Mouse (Mus musculus): ENCODE data around the gene Smyd4. TPM values are rescaled to one million over a fixed set of nuclear protein-coding genes. Genes with fewer than 3 reads are reported as not detected.

The Smyd4 gene
- polyA plus RNA-seq, 1 experiment from 2014 or later, result 6.4 TPM

DNA sequence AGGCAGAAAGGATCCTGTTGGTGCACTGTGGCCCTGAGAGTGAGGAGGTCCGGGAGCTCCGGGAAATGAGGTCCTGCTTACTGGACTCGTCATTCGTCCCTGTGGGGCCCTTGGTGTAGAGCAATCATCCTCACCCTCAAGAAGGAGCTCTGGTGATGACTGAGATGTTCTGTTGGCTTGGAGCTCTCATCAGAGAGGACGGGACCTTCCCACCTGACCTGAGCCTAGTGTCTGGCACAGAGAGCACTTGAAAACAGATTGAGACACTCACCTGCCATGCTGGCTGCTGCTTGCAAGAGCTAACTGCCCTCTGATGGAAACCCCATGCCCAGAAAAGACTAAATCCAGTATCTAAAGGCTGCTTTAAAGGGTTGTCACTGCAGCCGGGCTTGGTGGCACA is 56.6 kb downstream of the Smyd4 start:
- Histone ChIP-seq H3K4me3 (ENCODE audit: low read depth, low read length) (no peak overlapping the region), H3K9me3 (ENCODE audit: low read length) (no peaks in the 10 kb centered on the region), H3K36me3 (ENCODE audit: insufficient read depth, low read length) (no peaks in the 10 kb centered on the region), H3K9ac (replicated peaks; ENCODE audit: low read depth) (no peak overlapping the region), H3K4me2 (replicated peaks; ENCODE audit: low read depth, low read length) (no peak overlapping the region), H3K4me1 (ENCODE audit: insufficient read depth, low read depth, low read length) (0 out of 2 replicates have a peak, but pooled peaks cover 6% of the 10 kb centered on the region), H3K27me3 (replicated peaks; ENCODE audit: insufficient read depth, low read length) (no peaks in the 10 kb centered on the region), H3K27ac (ENCODE audit: low read length) (no peak overlapping the region)
- DNase-seq (ENCODE audit: low spot score) (no peak), ATAC-seq (no peak)
- TF ChIP-seq CTCF (IDR thresholded peaks at IDR 0.05), result no peak
- TF ChIP-seq EP300 (IDR thresholded peaks at IDR 0.05), result no peak
- 87% methylated on average over 6 of the region's 6 CpGs for WGBS

DNA sequence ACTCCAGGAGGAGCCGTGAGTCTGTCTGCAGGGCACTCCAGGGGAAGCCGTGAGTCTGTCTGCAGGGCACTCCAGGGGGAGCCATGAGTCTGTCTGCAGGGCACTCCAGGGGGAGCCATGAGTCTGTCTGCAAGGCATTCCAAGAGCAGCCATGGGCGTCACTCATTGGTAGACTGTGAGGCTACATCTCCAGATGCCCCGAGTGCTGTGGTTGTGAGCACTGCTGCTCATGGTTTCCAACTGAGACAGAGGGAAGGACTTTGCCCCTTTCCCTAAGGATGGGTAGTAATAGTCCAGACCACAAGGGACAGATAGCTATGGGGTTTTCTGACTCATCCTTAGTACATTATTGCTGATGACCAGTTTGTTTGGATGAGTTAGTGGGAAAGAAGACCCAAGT is 57.9 kb downstream of the Smyd4 start:
- 72% methylated on average over 3 of the region's 4 CpGs for WGBS
- TF ChIP-seq EP300 (IDR thresholded peaks at IDR 0.05) (no peak), CTCF (IDR thresholded peaks at IDR 0.05) (no peak)

DNA sequence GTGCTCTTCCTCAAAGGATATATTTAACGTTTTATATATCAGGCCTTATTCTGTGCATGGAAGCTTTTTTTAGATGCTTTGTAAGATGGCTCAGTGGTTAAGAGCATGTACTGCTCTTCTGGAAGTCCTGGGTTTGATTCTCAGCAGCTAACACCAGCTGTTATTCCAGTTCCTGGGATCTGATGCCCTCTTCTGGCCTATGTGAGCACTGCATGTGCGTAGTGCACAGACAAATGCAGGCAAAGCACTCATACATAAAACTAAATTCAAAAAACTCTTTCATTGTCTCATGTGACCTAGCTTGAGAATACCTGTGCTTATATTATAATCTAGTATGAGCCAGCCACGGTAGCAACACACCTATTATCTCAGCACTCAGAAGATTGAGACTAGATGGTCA is 58.6 kb downstream of the Smyd4 start:
- Histone ChIP-seq H3K36me3 (ENCODE audit: insufficient read depth, low read length) (no peaks in the 10 kb centered on the region), H3K9me3 (ENCODE audit: low read length) (no peaks in the 10 kb centered on the region), H3K9ac (replicated peaks; ENCODE audit: low read depth) (no peak overlapping the region), H3K4me2 (replicated peaks; ENCODE audit: low read depth, low read length) (no peak overlapping the region), H3K4me3 (ENCODE audit: low read depth, low read length) (no peak overlapping the region), H3K27me3 (replicated peaks; ENCODE audit: insufficient read depth, low read length) (no peaks in the 10 kb centered on the region), H3K27ac (ENCODE audit: low read length) (no peak overlapping the region), H3K4me1 (ENCODE audit: insufficient read depth, low read depth, low read length) (0 out of 2 replicates have a peak, but pooled peaks cover 6% of the 10 kb centered on the region)
- ATAC-seq (no peak), DNase-seq (ENCODE audit: low spot score) (peak; percentile 41)
- TF ChIP-seq CTCF (IDR thresholded peaks at IDR 0.05) (peak; percentile 75), EP300 (IDR thresholded peaks at IDR 0.05) (no peak)
- WGBS, result 40% methylated on average over 3 of the region's 3 CpGs

More for the DNA sequence above, 57.9 kb downstream of the Smyd4 start:
- H3K36me3 ChIP-seq (ENCODE audit: insufficient read depth, low read length), result no peaks in the 10 kb centered on the region
- H3K4me3 ChIP-seq (ENCODE audit: low read depth, low read length), result no peak overlapping the region
- no peak overlapping the region for H3K4me2 ChIP-seq (replicated peaks; ENCODE audit: low read depth, low read length)
- 0 out of 2 replicates have a peak, but pooled peaks cover 6% of the 10 kb centered on the region for H3K4me1 ChIP-seq (ENCODE audit: insufficient read depth, low read depth, low read length)
- no peaks in the 10 kb centered on the region for H3K9me3 ChIP-seq (ENCODE audit: low read length)
- no peaks in the 10 kb centered on the region for H3K27me3 ChIP-seq (replicated peaks; ENCODE audit: insufficient read depth, low read length)
- H3K27ac ChIP-seq (ENCODE audit: low read length), result no peak overlapping the region
- no peak for ATAC-seq
- DNase-seq (ENCODE audit: low spot score), result no peak
- H3K9ac ChIP-seq (replicated peaks; ENCODE audit: low read depth), result no peak overlapping the region

DNA sequence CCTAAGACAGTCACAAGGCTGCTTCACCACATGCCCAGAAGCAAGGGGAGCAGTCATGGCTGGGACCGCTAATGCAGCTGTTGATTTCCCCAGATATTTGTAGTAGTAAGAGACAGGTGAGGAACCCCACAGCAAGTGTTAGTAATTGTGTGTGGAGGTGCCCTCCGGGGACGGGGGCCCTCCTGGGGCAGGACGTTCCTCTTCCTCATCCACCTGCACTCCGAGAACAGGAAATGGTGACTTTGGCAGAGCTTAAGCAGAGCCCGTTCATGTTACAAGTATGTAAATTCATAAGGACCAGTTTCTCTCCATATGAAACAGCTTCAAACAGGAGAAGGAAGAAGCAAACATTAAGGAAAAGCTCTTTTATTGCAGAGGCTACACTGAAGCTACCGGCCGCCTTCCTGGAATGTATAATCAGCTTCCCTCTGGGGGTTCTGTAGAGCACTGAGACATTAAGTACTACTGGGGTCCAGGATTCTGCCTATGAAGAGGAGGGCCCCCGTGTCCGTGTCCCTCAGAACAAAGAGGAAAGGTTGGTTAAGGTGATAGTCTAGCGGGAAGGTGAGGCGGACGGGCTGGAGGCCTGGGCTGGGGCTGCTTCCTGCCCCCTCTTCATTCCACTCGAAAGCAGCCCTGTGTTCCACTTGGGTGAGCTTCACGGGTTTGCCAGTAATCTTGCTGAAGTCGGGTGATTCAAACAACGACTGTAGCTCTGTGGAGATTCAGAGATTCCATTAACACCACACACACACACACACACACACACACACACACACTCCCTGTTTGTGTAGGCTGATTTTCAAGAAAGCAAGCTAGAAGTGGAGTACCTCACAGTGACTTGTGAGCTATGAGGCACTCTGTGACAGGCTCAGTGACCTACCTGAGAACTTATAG is 61.7 kb downstream of the Smyd4 start:
- H3K4me3 ChIP-seq (ENCODE audit: low read depth, low read length), result no peak overlapping the region
- H3K27ac ChIP-seq (ENCODE audit: low read length), result peak overlapping the region; percentile 58
- no peaks in the 10 kb centered on the region for H3K36me3 ChIP-seq (ENCODE audit: insufficient read depth, low read length)
- no peaks in the 10 kb centered on the region for H3K9me3 ChIP-seq (ENCODE audit: low read length)
- no peak overlapping the region for H3K4me2 ChIP-seq (replicated peaks; ENCODE audit: low read depth, low read length)
- ATAC-seq (peak; percentile 75), DNase-seq (ENCODE audit: low spot score) (peak; percentile 50)
- H3K27me3 ChIP-seq (replicated peaks; ENCODE audit: insufficient read depth, low read length), result no peaks in the 10 kb centered on the region
- 47% methylated on average over 17 of the region's 17 CpGs for WGBS
- no peaks in the 10 kb centered on the region for H3K4me1 ChIP-seq (ENCODE audit: insufficient read depth, low read depth, low read length)
- no peak for TF ChIP-seq EP300 (IDR thresholded peaks at IDR 0.05)
- no peak for TF ChIP-seq CTCF (IDR thresholded peaks at IDR 0.05)
- H3K9ac ChIP-seq (replicated peaks; ENCODE audit: low read depth), result no peak overlapping the region

DNA sequence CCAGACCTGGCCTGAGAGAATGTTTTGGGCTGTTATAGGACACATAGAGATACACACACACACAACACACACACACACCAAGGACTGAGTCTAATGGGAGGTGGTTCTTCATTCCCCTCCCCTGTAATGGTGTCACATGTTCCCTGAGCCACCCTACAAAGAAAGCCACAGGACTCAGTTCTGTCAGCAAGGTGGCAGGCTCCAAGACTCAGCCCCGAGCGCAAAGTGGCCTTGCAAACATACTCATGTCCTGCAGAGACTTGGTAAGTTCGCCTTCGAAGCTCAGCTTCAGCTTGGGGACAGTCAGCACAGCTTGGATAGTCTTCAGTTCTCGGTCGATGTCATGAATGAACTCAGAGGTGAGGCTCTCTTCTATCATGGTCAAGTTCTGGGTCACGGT is 62.4 kb downstream of the Smyd4 start:
- DNase-seq (ENCODE audit: low spot score), result no peak
- 0 out of 2 replicates have a peak overlapping the region, but pooled peaks have one; percentile 34 for H3K27ac ChIP-seq (ENCODE audit: low read length)
- H3K4me2 ChIP-seq (replicated peaks; ENCODE audit: low read depth, low read length), result no peak overlapping the region
- no peak for ATAC-seq
- H3K9me3 ChIP-seq (ENCODE audit: low read length), result no peaks in the 10 kb centered on the region
- no peak overlapping the region for H3K4me3 ChIP-seq (ENCODE audit: low read depth, low read length)
- TF ChIP-seq EP300 (IDR thresholded peaks at IDR 0.05), result no peak
- no peak for TF ChIP-seq CTCF (IDR thresholded peaks at IDR 0.05)
- H3K36me3 ChIP-seq (ENCODE audit: insufficient read depth, low read length), result no peaks in the 10 kb centered on the region
- no peaks in the 10 kb centered on the region for H3K27me3 ChIP-seq (replicated peaks; ENCODE audit: insufficient read depth, low read length)
- WGBS, result 88% methylated on average over 7 of the region's 7 CpGs
- no peaks in the 10 kb centered on the region for H3K4me1 ChIP-seq (ENCODE audit: insufficient read depth, low read depth, low read length)
- H3K9ac ChIP-seq (replicated peaks; ENCODE audit: low read depth), result no peak overlapping the region

DNA sequence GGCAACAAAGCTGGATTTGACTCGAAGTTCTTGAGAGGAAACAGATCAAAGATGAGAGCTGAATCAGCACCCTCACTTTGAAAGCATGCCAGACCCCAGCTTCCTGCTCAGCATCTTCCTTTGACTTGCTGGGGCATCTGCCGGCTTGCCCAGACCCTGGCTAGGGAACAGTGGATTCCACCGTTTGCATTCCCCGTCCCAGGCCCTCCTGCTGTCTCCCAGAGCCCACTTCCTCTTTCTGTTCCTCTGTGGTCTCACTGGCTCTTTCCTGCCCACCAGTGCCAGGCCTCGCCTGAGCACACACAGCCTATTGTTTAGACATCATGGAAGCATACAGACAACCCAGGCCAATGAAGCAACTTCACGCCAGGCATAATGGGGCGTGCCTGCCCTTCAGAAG is 66.9 kb downstream of the Smyd4 start:
- no peaks in the 10 kb centered on the region for H3K9me3 ChIP-seq (ENCODE audit: low read length)
- no peak for TF ChIP-seq CTCF (IDR thresholded peaks at IDR 0.05)
- TF ChIP-seq EP300 (IDR thresholded peaks at IDR 0.05), result no peak
- no peak overlapping the region for H3K27ac ChIP-seq (ENCODE audit: low read length)
- H3K27me3 ChIP-seq (replicated peaks; ENCODE audit: insufficient read depth, low read length), result no peaks in the 10 kb centered on the region
- 35% methylated on average over 7 of the region's 7 CpGs for WGBS
- H3K4me3 ChIP-seq (ENCODE audit: low read depth, low read length), result no peak overlapping the region
- ATAC-seq (0 out of 2 replicates have a peak, but pooled peaks have one; percentile 12), DNase-seq (ENCODE audit: low spot score) (peak; percentile 28)
- H3K36me3 ChIP-seq (ENCODE audit: insufficient read depth, low read length), result no peaks in the 10 kb centered on the region
- no peak overlapping the region for H3K4me2 ChIP-seq (replicated peaks; ENCODE audit: low read depth, low read length)
- H3K9ac ChIP-seq (replicated peaks; ENCODE audit: low read depth), result no peak overlapping the region
- H3K4me1 ChIP-seq (ENCODE audit: insufficient read depth, low read depth, low read length), result no peaks in the 10 kb centered on the region

Measured in lung, postnatal 0 days (tissue).